Mouse (Mus musculus): ENCODE data around the gene Rhobtb1. TPM values are rescaled to one million over a fixed set of nuclear protein-coding genes. Genes with fewer than 3 reads are reported as not detected.

The Rhobtb1 gene
- polyA plus RNA-seq, 1 experiment from 2014 or later = 18.3 TPM

GRCm38 (mm10) chr10:69119456-69119855 is 31.8 kb upstream of the Rhobtb1 start:
- Histone ChIP-seq H3K4me3 (ENCODE audit: low read depth, low read length) (no peak overlapping the region), H3K4me1 (replicated peaks; ENCODE audit: control insufficient read depth, insufficient read depth, low read length) (no peaks in the 10 kb centered on the region), H3K9ac (ENCODE audit: low read depth, low read length) (no peak overlapping the region), H3K36me3 (ENCODE audit: control insufficient read depth, insufficient read depth, low read length) (no peaks in the 10 kb centered on the region), H3K27ac (ENCODE audit: low read depth, low read length) (no peak overlapping the region), H3K27me3 (ENCODE audit: control insufficient read depth, insufficient read depth, low read length) (no peaks in the 10 kb centered on the region), H3K9me3 (ENCODE audit: control insufficient read depth, low read length) (no peaks in the 10 kb centered on the region), H3K4me2 (replicated peaks; ENCODE audit: low read depth, low read length) (no peak overlapping the region)
- WGBS = 80% methylated on average over 1 of the region's 1 CpGs
- ATAC-seq (ENCODE audit: low FRiP score) = no peak
- no peak for DNase-seq (ENCODE audit: low spot score)

DNA sequence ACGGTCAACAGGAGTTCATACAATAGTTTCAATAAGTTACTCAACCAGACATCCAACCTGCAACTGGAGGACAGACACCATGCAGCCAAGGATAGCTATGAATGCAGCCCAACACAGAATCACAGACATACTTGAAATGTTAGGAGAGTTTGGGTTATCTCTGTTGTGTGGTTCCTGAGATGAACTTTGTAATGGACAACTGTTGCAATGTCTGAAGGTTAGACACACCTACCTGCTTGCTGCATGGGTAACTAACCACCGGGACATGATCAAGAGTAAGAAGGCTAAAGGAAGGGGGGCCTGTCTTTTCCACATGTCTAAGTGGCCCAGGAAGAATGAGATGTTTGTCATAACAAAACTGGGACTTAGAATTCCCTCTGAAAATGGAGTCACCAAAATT is 24.7 kb upstream of the Rhobtb1 start:
- DNase-seq (ENCODE audit: low spot score) = no peak
- whole genome bisulfite sequencing = 89% methylated on average over 2 of the region's 2 CpGs

GRCm38 (mm10) chr10:69128531-69128930 is 22.7 kb upstream of the Rhobtb1 start:
- 80% methylated on average over 3 of the region's 3 CpGs for WGBS
- no peaks in the 10 kb centered on the region for H3K4me1 ChIP-seq (replicated peaks; ENCODE audit: control insufficient read depth, insufficient read depth, low read length)

More for the DNA sequence above, 24.7 kb upstream of the Rhobtb1 start:
- no peak overlapping the region for H3K27ac ChIP-seq (ENCODE audit: low read depth, low read length)
- ATAC-seq (ENCODE audit: low FRiP score) = no peak
- no peak overlapping the region for H3K4me3 ChIP-seq (ENCODE audit: low read depth, low read length)
- H3K4me2 ChIP-seq (replicated peaks; ENCODE audit: low read depth, low read length) = no peak overlapping the region
- no peaks in the 10 kb centered on the region for H3K36me3 ChIP-seq (ENCODE audit: control insufficient read depth, insufficient read depth, low read length)
- H3K27me3 ChIP-seq (ENCODE audit: control insufficient read depth, insufficient read depth, low read length) = no peaks in the 10 kb centered on the region
- no peaks in the 10 kb centered on the region for H3K9me3 ChIP-seq (ENCODE audit: control insufficient read depth, low read length)
- H3K9ac ChIP-seq (ENCODE audit: low read depth, low read length) = no peak overlapping the region
- no peaks in the 10 kb centered on the region for H3K4me1 ChIP-seq (replicated peaks; ENCODE audit: control insufficient read depth, insufficient read depth, low read length)

DNA sequence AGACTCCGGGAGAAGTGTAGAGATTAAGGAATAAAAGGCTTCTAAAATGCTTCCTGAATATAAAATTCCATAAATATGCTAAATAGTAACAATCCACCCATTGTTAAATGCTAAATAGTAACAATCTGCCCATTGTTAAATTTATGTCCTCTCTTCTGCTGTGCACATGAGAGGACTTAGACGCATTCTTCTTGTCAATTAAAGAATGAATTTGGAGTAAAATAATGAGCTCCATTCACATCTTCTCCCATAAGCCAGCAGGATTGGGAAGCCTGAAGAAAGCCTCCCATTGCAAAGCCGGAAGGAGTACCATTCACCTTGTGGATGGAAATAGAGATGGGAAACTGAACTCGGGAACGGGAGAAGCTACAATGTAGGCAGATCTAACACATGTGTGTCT is 20.6 kb upstream of the Rhobtb1 start:
- Histone ChIP-seq H3K4me1 (replicated peaks; ENCODE audit: control insufficient read depth, insufficient read depth, low read length) (no peaks in the 10 kb centered on the region), H3K9ac (ENCODE audit: low read depth, low read length) (no peak overlapping the region), H3K9me3 (ENCODE audit: control insufficient read depth, low read length) (no peaks in the 10 kb centered on the region), H3K4me2 (replicated peaks; ENCODE audit: low read depth, low read length) (no peak overlapping the region), H3K4me3 (ENCODE audit: low read depth, low read length) (no peak overlapping the region), H3K27ac (ENCODE audit: low read depth, low read length) (no peak overlapping the region), H3K36me3 (ENCODE audit: control insufficient read depth, insufficient read depth, low read length) (no peaks in the 10 kb centered on the region), H3K27me3 (ENCODE audit: control insufficient read depth, insufficient read depth, low read length) (no peaks in the 10 kb centered on the region)
- WGBS = 76% methylated on average over 5 of the region's 5 CpGs
- ATAC-seq (ENCODE audit: low FRiP score) (no peak), DNase-seq (ENCODE audit: low spot score) (no peak)

More at GRCm38 (mm10) chr10:69128531-69128930, 22.7 kb upstream of the Rhobtb1 start:
- no peak for ATAC-seq (ENCODE audit: low FRiP score)
- Histone ChIP-seq H3K9ac (ENCODE audit: low read depth, low read length) (no peak overlapping the region), H3K4me3 (ENCODE audit: low read depth, low read length) (no peak overlapping the region), H3K9me3 (ENCODE audit: control insufficient read depth, low read length) (no peaks in the 10 kb centered on the region), H3K4me2 (replicated peaks; ENCODE audit: low read depth, low read length) (no peak overlapping the region), H3K27me3 (ENCODE audit: control insufficient read depth, insufficient read depth, low read length) (no peaks in the 10 kb centered on the region), H3K36me3 (ENCODE audit: control insufficient read depth, insufficient read depth, low read length) (no peaks in the 10 kb centered on the region), H3K27ac (ENCODE audit: low read depth, low read length) (no peak overlapping the region)
- no peak for DNase-seq (ENCODE audit: low spot score)

- no peak overlapping the region for H3K4me2 ChIP-seq (replicated peaks; ENCODE audit: low read depth, low read length)
- H3K9ac ChIP-seq (ENCODE audit: low read depth, low read length) = no peak overlapping the region
- no peak overlapping the region for H3K4me3 ChIP-seq (ENCODE audit: low read depth, low read length)
- no peaks in the 10 kb centered on the region for H3K4me1 ChIP-seq (replicated peaks; ENCODE audit: control insufficient read depth, insufficient read depth, low read length)
- H3K36me3 ChIP-seq (ENCODE audit: control insufficient read depth, insufficient read depth, low read length) = no peaks in the 10 kb centered on the region
- DNase-seq (ENCODE audit: low spot score) (no peak), ATAC-seq (ENCODE audit: low FRiP score) (no peak)
- H3K9me3 ChIP-seq (ENCODE audit: control insufficient read depth, low read length) = no peaks in the 10 kb centered on the region
- no peak overlapping the region for H3K27ac ChIP-seq (ENCODE audit: low read depth, low read length)
- H3K27me3 ChIP-seq (ENCODE audit: control insufficient read depth, insufficient read depth, low read length) = no peaks in the 10 kb centered on the region
Measured at GRCm38 (mm10) chr10:69134356-69134755, 16.9 kb upstream of the Rhobtb1 start.

- no peak for DNase-seq (ENCODE audit: low spot score)
- no peaks in the 10 kb centered on the region for H3K9me3 ChIP-seq (ENCODE audit: control insufficient read depth, low read length)
- no peak overlapping the region for H3K4me3 ChIP-seq (ENCODE audit: low read depth, low read length)
- ATAC-seq (ENCODE audit: low FRiP score) = no peak
- WGBS = 79% methylated on average over 9 of the region's 9 CpGs
- H3K36me3 ChIP-seq (ENCODE audit: control insufficient read depth, insufficient read depth, low read length) = no peaks in the 10 kb centered on the region
- H3K4me2 ChIP-seq (replicated peaks; ENCODE audit: low read depth, low read length) = no peak overlapping the region
- no peak overlapping the region for H3K9ac ChIP-seq (ENCODE audit: low read depth, low read length)
- H3K27ac ChIP-seq (ENCODE audit: low read depth, low read length) = no peak overlapping the region
- no peaks in the 10 kb centered on the region for H3K4me1 ChIP-seq (replicated peaks; ENCODE audit: control insufficient read depth, insufficient read depth, low read length)
- H3K27me3 ChIP-seq (ENCODE audit: control insufficient read depth, insufficient read depth, low read length) = no peaks in the 10 kb centered on the region
Measured at GRCm38 (mm10) chr10:69136241-69136828, 14.9 kb upstream of the Rhobtb1 start.

DNA sequence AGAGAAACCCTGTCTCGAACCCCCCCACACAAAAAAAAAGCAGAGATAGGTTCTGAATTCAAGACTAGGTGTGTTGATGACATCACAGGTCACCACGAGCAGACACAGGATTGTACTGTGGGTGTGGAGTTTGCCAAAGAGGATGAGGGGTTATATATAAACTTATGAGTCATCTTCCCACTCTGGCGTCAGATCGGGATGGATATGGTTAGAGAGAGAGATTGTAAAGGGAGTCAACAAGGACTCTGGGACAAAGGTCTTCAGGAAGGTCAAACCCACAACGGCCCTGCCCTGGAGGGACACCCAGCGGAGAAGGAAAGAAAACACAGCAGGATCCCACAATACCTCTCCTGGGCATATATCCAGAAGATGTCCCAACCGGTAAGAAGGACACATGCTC is 2.0 kb upstream of the Rhobtb1 start:
- Histone ChIP-seq H3K4me2 (replicated peaks; ENCODE audit: low read depth, low read length) (no peak overlapping the region), H3K4me3 (ENCODE audit: low read depth, low read length) (no peak overlapping the region), H3K9ac (ENCODE audit: low read depth, low read length) (no peak overlapping the region), H3K36me3 (ENCODE audit: control insufficient read depth, insufficient read depth, low read length) (no peaks in the 10 kb centered on the region), H3K9me3 (ENCODE audit: control insufficient read depth, low read length) (no peaks in the 10 kb centered on the region), H3K27ac (ENCODE audit: low read depth, low read length) (no peak overlapping the region), H3K27me3 (ENCODE audit: control insufficient read depth, insufficient read depth, low read length) (no peaks in the 10 kb centered on the region), H3K4me1 (replicated peaks; ENCODE audit: control insufficient read depth, insufficient read depth, low read length) (no peaks in the 10 kb centered on the region)
- 89% methylated on average over 7 of the region's 7 CpGs for WGBS
- ATAC-seq (ENCODE audit: low FRiP score) (no peak), DNase-seq (ENCODE audit: low spot score) (no peak)

- H3K4me1 ChIP-seq (replicated peaks; ENCODE audit: control insufficient read depth, insufficient read depth, low read length) = no peaks in the 10 kb centered on the region
- ATAC-seq (ENCODE audit: low FRiP score) = no peak
Measured at GRCm38 (mm10) chr10:69152971-69153370, 1.7 kb downstream of the Rhobtb1 start.

GRCm38 (mm10) chr10:69155428-69156175 is 4.4 kb downstream of the Rhobtb1 start:
- H3K9me3 ChIP-seq (ENCODE audit: control insufficient read depth, low read length) = no peaks in the 10 kb centered on the region
- no peaks in the 10 kb centered on the region for H3K27me3 ChIP-seq (ENCODE audit: control insufficient read depth, insufficient read depth, low read length)
- H3K36me3 ChIP-seq (ENCODE audit: control insufficient read depth, insufficient read depth, low read length) = no peaks in the 10 kb centered on the region
- 90% methylated on average over 10 of the region's 10 CpGs for WGBS
- no peak overlapping the region for H3K9ac ChIP-seq (ENCODE audit: low read depth, low read length)
- ATAC-seq (ENCODE audit: low FRiP score) = no peak
- no peak overlapping the region for H3K4me2 ChIP-seq (replicated peaks; ENCODE audit: low read depth, low read length)
- H3K4me1 ChIP-seq (replicated peaks; ENCODE audit: control insufficient read depth, insufficient read depth, low read length) = no peaks in the 10 kb centered on the region
- no peak overlapping the region for H3K27ac ChIP-seq (ENCODE audit: low read depth, low read length)
- H3K4me3 ChIP-seq (ENCODE audit: low read depth, low read length) = no peak overlapping the region
- DNase-seq (ENCODE audit: low spot score) = no peak

More at GRCm38 (mm10) chr10:69152971-69153370, 1.7 kb downstream of the Rhobtb1 start:
- 79% methylated on average over 4 of the region's 4 CpGs for WGBS
- Histone ChIP-seq H3K36me3 (ENCODE audit: control insufficient read depth, insufficient read depth, low read length) (no peaks in the 10 kb centered on the region), H3K9ac (ENCODE audit: low read depth, low read length) (no peak overlapping the region), H3K4me3 (ENCODE audit: low read depth, low read length) (no peak overlapping the region), H3K9me3 (ENCODE audit: control insufficient read depth, low read length) (no peaks in the 10 kb centered on the region), H3K4me2 (replicated peaks; ENCODE audit: low read depth, low read length) (no peak overlapping the region), H3K27me3 (ENCODE audit: control insufficient read depth, insufficient read depth, low read length) (no peaks in the 10 kb centered on the region), H3K27ac (ENCODE audit: low read depth, low read length) (no peak overlapping the region)
- no peak for DNase-seq (ENCODE audit: low spot score)

All from hindbrain, embryonic 11.5 days (tissue).